Mouse (Mus musculus) spleen, adult 2 months (tissue): ENCODE results near the gene Zfp68. TPM values are rescaled to one million over a fixed set of nuclear protein-coding genes. Genes with fewer than 3 reads are reported as not detected.
A peak's percentile ranks its signal among the peaks of the same experiment; 100 is the strongest.

Source experiments
- DNase-seq, 2 experiments: peaks; one replicate each; pipeline versions ENCODE4 v3.0.0 to v3.0.0-alpha.2; 2012 to 2021; ENCODE audit warnings: low spot score in 2 of 2, low read depth in 1 of 2
- H3K27ac ChIP-seq: fragments of 200-500 bp; 2 replicates; pipeline ENCODE4 v1.5.1; 2012; ENCODE audit warnings: low read length, inconsistent platforms; ENCODE audit not compliant: insufficient read depth
- H3K27me3 ChIP-seq: fragments of 200-500 bp; 2 replicates; pipeline ENCODE4 v1.6.1; 2012; ENCODE audit warnings: mild to moderate bottlenecking, moderate library complexity, low read length, inconsistent platforms; ENCODE audit not compliant: control insufficient read depth, insufficient read depth
- H3K36me3 ChIP-seq: fragments of 200-500 bp; 2 replicates; pipeline ENCODE4 v1.6.1; 2012; ENCODE audit warnings: mild to moderate bottlenecking, low read length, inconsistent platforms; ENCODE audit not compliant: control insufficient read depth, insufficient read depth
- H3K4me1 ChIP-seq: fragments of 200-500 bp; 2 replicates; pipeline ENCODE4 v1.6.1; 2011; ENCODE audit warnings: inconsistent platforms; ENCODE audit not compliant: control insufficient read depth, insufficient read depth, insufficient read length
- H3K4me3 ChIP-seq: fragments of 200-500 bp; 2 replicates; pipeline ENCODE4 v1.5.1; 2011; ENCODE audit warnings: mild to moderate bottlenecking, inconsistent platforms; ENCODE audit not compliant: insufficient read depth, insufficient read length; ENCODE audit errors: extremely low read depth
- CTCF ChIP-seq: fragments of 200-500 bp; IDR thresholded peaks from 2 replicates; pipeline ENCODE4 v1.5.1; 2011; ENCODE audit warnings: mild to moderate bottlenecking, inconsistent platforms; ENCODE audit not compliant: insufficient read depth, insufficient read length, insufficient replicate concordance; ENCODE audit errors: extremely low read depth
- POLR2A ChIP-seq: fragments of 200-500 bp; IDR thresholded peaks from 2 replicates; pipeline ENCODE4 v1.6.1; 2011; ENCODE audit warnings: low read depth, low read length, inconsistent platforms
- WGBS: fragments of 180-500 bp; shearing (Covaris S2); methylation state at CpG from one replicate; pipeline ENCODE4 v1.1.7; 2018; 5-methylcytosine and 5-hydroxymethylcytosine counted together
- polyA plus RNA-seq: library from polyadenylated mRNA; depleted of rRNA; stranded (reverse); fragments of >200 nt; gene quantifications from 2 replicates; pipeline ENCODE4 v1.2.3, GENCODE M21; 2012

Zfp68 gene
- polyA plus RNA-seq, 1 experiment = 3.2 TPM

DNA sequence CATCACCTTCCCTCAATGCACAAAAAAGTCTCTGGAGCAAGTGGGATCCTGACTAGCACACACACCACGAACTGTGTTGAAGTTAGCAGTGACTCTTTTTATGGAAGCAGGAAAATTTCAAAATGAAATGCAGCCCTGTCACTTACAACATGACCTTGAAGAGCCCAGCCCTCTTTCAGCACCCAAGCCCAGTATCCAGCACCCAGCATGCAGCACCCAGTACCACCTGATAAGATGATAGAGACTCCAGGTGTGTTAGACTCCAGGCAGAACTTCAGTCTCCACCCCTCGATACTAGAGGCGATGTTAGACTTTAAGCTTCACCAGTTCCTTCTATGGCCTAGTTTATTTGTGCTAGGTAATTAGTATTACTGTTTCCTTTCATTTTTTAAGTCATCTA, 22.2 kb upstream of the Zfp68 start:
- Histone ChIP-seq H3K4me1 (no peaks in the 10 kb centered on the region), H3K27ac (no peak overlapping the region), H3K27me3 (no peaks in the 10 kb centered on the region), H3K4me3 (no peak overlapping the region), H3K36me3 (peaks cover 10% of the 10 kb centered on the region)
- WGBS = 89% methylated on average over 3 of the region's 3 CpGs
- no peak for DNase-seq
- no peak for TF ChIP-seq CTCF
- no peak for TF ChIP-seq POLR2A

DNA sequence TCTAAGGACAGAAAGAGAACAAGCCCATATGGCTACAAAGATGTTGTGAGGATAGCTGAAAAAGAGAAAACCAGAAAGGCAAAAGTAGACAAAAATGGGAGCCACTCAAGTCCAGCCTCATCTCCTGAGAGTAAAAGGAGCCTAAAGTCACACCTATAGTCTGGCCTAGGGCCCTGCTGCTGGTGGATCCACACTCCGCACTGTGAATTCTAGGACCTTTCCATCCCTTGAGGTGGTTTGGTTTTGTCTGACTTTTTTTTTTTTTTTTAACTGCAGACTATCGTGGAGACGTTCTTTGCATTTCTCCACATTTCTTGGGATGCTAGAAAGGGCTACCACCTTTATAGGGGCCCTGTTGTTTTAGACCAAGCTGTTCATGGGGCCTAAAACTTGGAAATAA, 21.5 kb upstream of the Zfp68 start:
- no peaks in the 10 kb centered on the region for H3K4me1 ChIP-seq
- TF ChIP-seq CTCF (no peak), POLR2A (no peak)
- H3K27me3 ChIP-seq = no peaks in the 10 kb centered on the region
- no peak for DNase-seq
- no peak overlapping the region for H3K27ac ChIP-seq
- peaks cover 6% of the 10 kb centered on the region for H3K36me3 ChIP-seq
- no peak overlapping the region for H3K4me3 ChIP-seq
- WGBS = 96% methylated on average over 3 of the region's 3 CpGs

- Histone ChIP-seq H3K27ac (no peak overlapping the region), H3K4me1 (no peaks in the 10 kb centered on the region), H3K27me3 (no peaks in the 10 kb centered on the region), H3K36me3 (peaks cover 6% of the 10 kb centered on the region), H3K4me3 (no peak overlapping the region)
- WGBS = 92% methylated on average over 2 of the region's 2 CpGs
- TF ChIP-seq CTCF = no peak
- TF ChIP-seq POLR2A = no peak
- no peak for DNase-seq
Measured at GRCm38 (mm10) chr5:138636486-138636885, 16.9 kb upstream of the Zfp68 start.

GRCm38 (mm10) chr5:138623478-138623875, 3.9 kb upstream of the Zfp68 start:
- WGBS = 10% methylated on average over 3 of the region's 3 CpGs
- peaks cover 2% of the 10 kb centered on the region; the same call in 1 of the 2 replicates for H3K4me1 ChIP-seq
- no peak for DNase-seq
- H3K4me3 ChIP-seq = peak overlapping the region; percentile 82
- no peaks in the 10 kb centered on the region for H3K27me3 ChIP-seq
- H3K36me3 ChIP-seq = no peaks in the 10 kb centered on the region
- H3K27ac ChIP-seq = no peak overlapping the region
- TF ChIP-seq POLR2A (no peak), CTCF (no peak)

DNA sequence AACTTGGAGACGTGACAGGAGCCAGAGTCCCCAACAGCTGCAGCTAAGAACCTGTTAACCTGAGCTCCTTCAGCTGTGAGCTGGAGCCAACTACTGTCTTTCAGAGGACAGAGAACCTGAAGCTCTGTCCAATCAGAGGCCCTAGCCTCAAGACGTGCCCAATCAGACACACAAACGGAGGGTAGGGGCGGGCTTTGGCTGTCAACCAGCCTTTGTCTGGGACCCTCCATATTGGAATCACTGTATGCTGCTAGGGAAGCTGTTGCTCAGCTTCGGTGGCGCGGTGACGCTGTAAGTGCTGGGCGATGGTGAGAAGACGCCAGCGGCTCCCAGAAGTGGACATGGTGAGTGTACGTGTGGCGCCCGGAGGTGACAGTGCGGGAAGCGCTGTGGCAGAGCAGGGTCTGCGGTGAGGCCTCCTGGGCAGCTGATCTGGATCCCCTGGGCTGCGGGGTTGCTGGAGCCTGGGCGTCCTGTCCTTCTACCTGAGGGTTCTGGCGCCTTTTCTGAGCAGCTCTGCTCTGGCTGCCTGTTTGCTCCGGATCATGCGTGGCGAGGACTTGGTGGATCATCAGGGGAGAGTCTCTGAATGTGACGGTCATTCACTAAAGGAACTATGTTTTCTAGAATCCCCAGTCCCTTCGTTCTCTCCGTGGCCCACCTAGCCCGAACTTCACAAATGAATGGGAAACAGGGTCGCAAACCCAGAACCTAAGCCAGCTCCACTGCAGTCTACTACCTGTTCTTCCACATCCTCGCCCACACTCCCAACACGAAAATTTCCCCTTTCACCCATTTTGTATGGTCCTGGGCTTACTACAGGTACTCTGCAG, 3.3 kb upstream of the Zfp68 start, which contains the start of gene A430033K04Rik:
Gene A430033K04Rik (plus strand): TSS at position 215 of the 833 bp plus-strand sequence.
- Histone ChIP-seq H3K36me3 (no peaks in the 10 kb centered on the region), H3K4me1 (peaks cover 2% of the 10 kb centered on the region; the same call in 1 of the 2 replicates)

DNA sequence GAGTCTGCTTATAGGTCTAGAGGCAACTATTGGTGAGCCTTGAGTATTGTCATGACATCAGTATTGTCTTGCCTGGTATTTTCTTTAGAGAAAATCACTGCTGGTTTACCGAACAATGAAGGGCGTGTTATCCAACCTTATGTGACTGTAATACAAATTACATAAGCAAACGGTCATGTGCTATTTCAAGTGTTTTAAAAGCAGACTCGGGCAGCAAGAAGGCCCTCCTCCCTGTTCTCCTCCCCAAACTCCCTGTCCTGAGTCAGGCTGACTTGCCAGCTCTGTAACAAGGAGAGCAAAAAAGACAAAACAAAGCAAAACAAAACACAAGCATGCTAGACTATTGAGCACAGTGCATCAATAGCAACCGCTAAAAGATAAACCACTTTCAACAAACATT, 1.3 kb upstream of the Zfp68 start:
- Histone ChIP-seq H3K27me3 (no peaks in the 10 kb centered on the region), H3K27ac (no peak overlapping the region), H3K4me1 (peaks cover 2% of the 10 kb centered on the region; the same call in 1 of the 2 replicates), H3K36me3 (peaks cover 8% of the 10 kb centered on the region), H3K4me3 (no peak overlapping the region)
- WGBS = 79% methylated on average over 5 of the region's 5 CpGs
- no peak for DNase-seq
- TF ChIP-seq CTCF = no peak
- no peak for TF ChIP-seq POLR2A

More for the DNA sequence above, 3.3 kb upstream of the Zfp68 start, which contains the start of gene A430033K04Rik:
- H3K4me3 ChIP-seq = peak within 1 kb of the TSS; percentile 82
- no peaks in the 10 kb centered on the region for H3K27me3 ChIP-seq
- DNase-seq = peak; percentile 85 to 91
- WGBS = under 1% methylated on average over 30 of the region's 30 CpGs
- TF ChIP-seq CTCF = no peak
- TF ChIP-seq POLR2A = no peak
- peak within 1 kb of the TSS; percentile 53 for H3K27ac ChIP-seq

DNA sequence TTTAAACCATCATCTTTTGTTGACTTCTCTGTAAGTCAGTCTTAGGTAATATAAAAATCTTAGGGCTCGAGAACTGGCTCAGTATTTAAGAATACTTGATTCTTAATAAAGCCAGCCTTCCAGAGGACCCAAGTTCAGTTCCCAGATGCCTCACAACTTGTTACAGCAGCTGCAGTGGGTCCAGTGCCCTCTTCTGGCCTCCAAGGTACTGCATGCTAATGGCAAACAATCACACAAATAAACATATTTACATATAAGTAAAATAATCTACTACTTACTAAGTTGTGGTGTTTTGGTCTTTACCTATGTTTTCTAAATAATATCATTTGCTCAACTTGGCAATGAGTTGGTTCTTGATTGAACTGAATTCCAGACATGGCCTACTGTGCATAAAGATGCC, 1.2 kb downstream of the Zfp68 start:
- peaks cover 2% of the 10 kb centered on the region; the same call in 1 of the 2 replicates for H3K4me1 ChIP-seq
- no peak overlapping the region for H3K4me3 ChIP-seq
- no peak overlapping the region for H3K27ac ChIP-seq
- H3K27me3 ChIP-seq = no peaks in the 10 kb centered on the region
- WGBS = 98% methylated on average over 1 of the region's 1 CpGs
- H3K36me3 ChIP-seq = peaks cover 25% of the 10 kb centered on the region
- DNase-seq = no peak
- peak; percentile 7; the same call in 1 of the 2 replicates for TF ChIP-seq CTCF
- TF ChIP-seq POLR2A = no peak
